Mouse (Mus musculus) small intestine, adult 2 months (tissue): Measurements from ENCODE around the gene a. TPM values are rescaled to one million over a fixed set of nuclear protein-coding genes. Genes with fewer than 3 reads are reported as not detected.

Experiments
- H3K27ac ChIP-seq: fragments of 200-500 bp; 2 replicates; pipeline ENCODE4 v1.5.1; 2012; ENCODE audit warnings: low read depth, low read length, control low read depth, inconsistent platforms; ENCODE audit not compliant: insufficient read depth
- H3K27me3 ChIP-seq: fragments of 200-500 bp; 2 replicates; pipeline ENCODE4 v1.6.1; 2012; ENCODE audit warnings: mild to moderate bottlenecking, moderate library complexity, low read length, inconsistent platforms; ENCODE audit not compliant: control insufficient read depth, insufficient read depth
- H3K36me3 ChIP-seq: fragments of 200-500 bp; 2 replicates; pipeline ENCODE4 v1.6.1; 2012; ENCODE audit warnings: mild to moderate bottlenecking, low read length, control low read depth, inconsistent platforms; ENCODE audit not compliant: control insufficient read depth, insufficient read depth
- H3K4me1 ChIP-seq: fragments of 200-500 bp; 2 replicates; pipeline ENCODE4 v1.6.1; 2012; ENCODE audit warnings: low read length, inconsistent platforms, mixed read lengths; ENCODE audit not compliant: control insufficient read depth, insufficient read depth, insufficient read length
- H3K4me3 ChIP-seq: fragments of 200-500 bp; 2 replicates; pipeline ENCODE4 v1.5.1; 2012; ENCODE audit warnings: low read depth, mild to moderate bottlenecking, control low read depth, inconsistent platforms, low read length, moderate library complexity
- CTCF ChIP-seq: fragments of 200-500 bp; IDR thresholded peaks from 2 replicates; pipeline ENCODE4 v1.5.1; 2012; ENCODE audit warnings: low read depth, mild to moderate bottlenecking, control low read depth, inconsistent platforms, low read length, moderate library complexity, mixed read lengths; ENCODE audit not compliant: insufficient replicate concordance, insufficient read length; ENCODE audit errors: extremely low read depth
- POLR2A ChIP-seq: fragments of 200-500 bp; IDR thresholded peaks from 2 replicates; pipeline ENCODE4 v1.6.1; 2012; ENCODE audit warnings: low read depth, mild to moderate bottlenecking, control low read depth, inconsistent platforms, low read length, moderate library complexity
- WGBS: fragments of 180-500 bp; shearing (Covaris S2); methylation state at CpG from one replicate; pipeline ENCODE4 v1.1.7; 2018; 5-methylcytosine and 5-hydroxymethylcytosine counted together
- polyA plus RNA-seq: library from polyadenylated mRNA; depleted of rRNA; stranded (reverse); fragments of >200 nt; gene quantifications from 2 replicates; pipeline ENCODE4 v1.2.3, GENCODE M21; 2012

Gene a
- polyA plus RNA-seq, 1 experiment: 1.2 TPM

DNA sequence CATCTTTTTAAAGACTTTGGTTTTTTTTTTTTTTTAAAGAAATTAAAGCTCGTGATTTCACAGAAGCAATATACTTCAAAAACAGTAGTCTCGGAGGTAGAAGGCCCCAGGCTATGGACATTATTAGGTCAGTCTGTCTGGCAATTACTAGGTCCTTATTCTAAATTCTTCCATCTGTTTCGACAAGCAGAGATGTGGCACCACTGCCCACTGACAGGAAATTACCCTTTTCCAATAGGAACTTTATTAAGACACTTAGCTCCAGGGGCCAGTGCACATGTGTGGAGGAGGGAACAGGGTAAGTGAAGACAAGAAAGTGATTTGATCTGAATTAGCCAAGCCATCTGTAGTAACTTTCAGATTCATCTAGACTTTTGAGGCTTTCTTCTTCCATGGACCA, 263.5 kb downstream of the a start:
- Histone ChIP-seq H3K27ac (no peak overlapping the region), H3K27me3 (no peaks in the 10 kb centered on the region), H3K36me3 (peaks cover 6% of the 10 kb centered on the region), H3K4me3 (no peak overlapping the region), H3K4me1 (peaks cover 30% of the 10 kb centered on the region)
- TF ChIP-seq POLR2A (no peak), CTCF (no peak)
- 93% methylated on average over 3 of the region's 3 CpGs for WGBS

DNA sequence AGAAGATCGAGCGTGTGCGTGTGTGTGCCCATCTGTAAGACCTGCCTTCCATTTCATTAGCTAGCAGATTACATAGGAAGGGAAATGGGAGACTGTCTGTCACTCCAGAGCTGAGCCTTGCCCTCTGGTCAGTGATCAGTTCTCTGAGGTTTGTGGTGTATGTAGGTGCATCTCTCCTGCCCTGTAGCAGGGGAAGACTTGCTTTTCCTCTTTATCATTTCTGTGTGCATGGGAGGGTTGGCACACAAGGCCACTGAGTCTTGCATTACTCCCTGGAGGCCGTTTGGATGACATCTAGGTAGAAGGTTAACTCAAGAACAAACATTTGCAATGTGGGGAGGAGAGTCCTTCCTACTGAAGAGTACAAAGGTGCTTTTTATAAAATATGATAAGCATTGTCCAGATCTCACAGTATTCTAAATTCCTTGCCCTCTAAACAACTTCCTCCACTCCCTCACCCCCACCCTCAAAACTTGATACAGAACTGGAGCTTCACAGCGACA, 264.9 kb downstream of the a start:
- peaks cover 23% of the 10 kb centered on the region; the same call in 1 of the 2 replicates for H3K4me1 ChIP-seq
- 28% methylated on average over 5 of the region's 5 CpGs for WGBS
- peaks cover 12% of the 10 kb centered on the region for H3K36me3 ChIP-seq
- peak overlapping the region; percentile 62 for H3K27ac ChIP-seq
- H3K27me3 ChIP-seq: no peaks in the 10 kb centered on the region
- H3K4me3 ChIP-seq: no peak overlapping the region
- no peak for TF ChIP-seq CTCF
- no peak for TF ChIP-seq POLR2A

DNA sequence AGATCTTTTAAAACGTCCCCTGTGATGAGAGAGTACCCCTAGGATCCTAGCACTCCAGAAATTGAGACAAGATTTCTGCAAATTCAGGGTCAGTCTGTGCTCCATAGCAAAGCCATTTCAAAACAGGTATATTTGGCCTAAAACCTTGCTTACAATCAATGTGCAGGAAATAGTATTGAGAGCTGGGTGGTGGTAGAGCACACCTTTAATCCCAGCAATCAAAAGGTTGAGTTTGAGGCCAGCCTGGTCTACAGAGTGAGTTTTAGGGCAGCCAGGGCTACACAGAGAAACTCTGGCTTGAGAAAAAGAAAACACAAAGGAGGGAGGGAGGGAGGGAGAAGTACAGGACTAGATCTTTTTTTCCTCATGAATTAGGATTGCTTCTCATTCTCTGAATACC, 266.2 kb downstream of the a start:
- Histone ChIP-seq H3K4me3 (no peak overlapping the region), H3K36me3 (peaks cover 22% of the 10 kb centered on the region), H3K27me3 (no peaks in the 10 kb centered on the region), H3K27ac (no peak overlapping the region), H3K4me1 (peaks cover 20% of the 10 kb centered on the region; the same call in 1 of the 2 replicates)
- no peak for TF ChIP-seq CTCF
- TF ChIP-seq POLR2A: no peak
- WGBS: 76% methylated on average over 1 of the region's 1 CpGs

DNA sequence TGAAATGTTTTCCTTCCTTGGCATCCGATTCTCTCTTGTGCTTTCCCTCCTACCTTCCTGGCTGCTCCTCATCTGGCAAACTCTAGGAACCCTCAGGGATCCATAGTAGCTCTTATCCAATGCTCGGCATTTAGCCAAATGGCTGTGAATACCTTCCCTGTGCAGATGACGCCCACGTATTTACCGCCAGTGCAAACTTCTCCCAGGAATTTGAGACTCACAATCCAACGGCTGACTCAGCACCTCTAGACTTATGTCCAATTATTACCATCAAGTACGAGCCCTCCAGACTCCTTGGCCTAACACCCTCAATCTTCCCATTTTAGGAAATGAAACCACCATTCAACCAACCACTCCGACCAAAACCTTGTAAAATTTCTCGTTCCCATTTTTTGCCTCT, 279.8 kb downstream of the a start:
- peaks cover 21% of the 10 kb centered on the region; the same call in 1 of the 2 replicates for H3K4me1 ChIP-seq
- no peaks in the 10 kb centered on the region for H3K27me3 ChIP-seq
- WGBS: 45% methylated on average over 9 of the region's 9 CpGs
- no peak overlapping the region for H3K4me3 ChIP-seq
- TF ChIP-seq CTCF (no peak), POLR2A (no peak)
- no peak overlapping the region for H3K27ac ChIP-seq
- peaks cover 17% of the 10 kb centered on the region for H3K36me3 ChIP-seq

DNA sequence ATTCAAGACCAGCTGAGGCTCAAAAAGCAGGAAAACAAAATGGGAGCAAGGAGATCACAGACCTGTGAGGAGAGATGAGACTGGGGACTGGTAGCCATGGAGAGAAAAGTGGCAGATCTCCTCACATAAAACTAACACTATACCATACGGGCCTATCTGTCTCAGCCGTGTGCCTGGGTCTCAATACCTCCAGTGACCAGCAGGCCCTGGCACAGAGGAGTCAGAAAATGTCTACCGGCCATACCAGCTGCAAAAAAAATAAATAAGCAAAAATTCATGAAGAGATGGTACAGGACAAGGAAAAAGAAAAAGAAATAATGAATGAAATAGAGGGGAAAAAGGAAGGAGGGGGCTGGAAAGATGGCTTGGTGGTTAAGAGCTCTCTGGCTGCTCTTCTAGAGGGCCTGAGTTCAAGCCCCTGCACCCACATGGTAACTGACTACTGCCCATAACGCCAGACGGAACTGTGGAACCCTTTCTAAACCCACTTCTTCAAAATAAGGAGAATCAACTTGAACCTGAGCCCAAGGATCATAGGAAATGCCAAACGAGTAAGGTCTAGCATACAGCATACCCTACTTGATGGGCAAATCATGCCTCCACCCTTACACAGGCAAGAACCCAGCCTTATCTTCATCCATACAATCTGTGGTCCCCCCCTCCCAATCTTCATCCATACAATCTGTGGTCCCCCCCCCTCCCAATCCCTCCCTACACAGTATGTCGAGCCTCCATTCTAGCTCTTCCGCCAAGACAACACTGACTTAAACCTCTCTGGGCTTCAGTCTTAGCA, 281.3 kb downstream of the a start:
- Histone ChIP-seq H3K4me3 (no peak overlapping the region), H3K36me3 (peaks cover 7% of the 10 kb centered on the region), H3K4me1 (peaks cover 21% of the 10 kb centered on the region; the same call in 1 of the 2 replicates), H3K27me3 (no peaks in the 10 kb centered on the region), H3K27ac (no peak overlapping the region)
- TF ChIP-seq POLR2A (no peak), CTCF (no peak)
- 60% methylated on average over 8 of the region's 8 CpGs for WGBS

DNA sequence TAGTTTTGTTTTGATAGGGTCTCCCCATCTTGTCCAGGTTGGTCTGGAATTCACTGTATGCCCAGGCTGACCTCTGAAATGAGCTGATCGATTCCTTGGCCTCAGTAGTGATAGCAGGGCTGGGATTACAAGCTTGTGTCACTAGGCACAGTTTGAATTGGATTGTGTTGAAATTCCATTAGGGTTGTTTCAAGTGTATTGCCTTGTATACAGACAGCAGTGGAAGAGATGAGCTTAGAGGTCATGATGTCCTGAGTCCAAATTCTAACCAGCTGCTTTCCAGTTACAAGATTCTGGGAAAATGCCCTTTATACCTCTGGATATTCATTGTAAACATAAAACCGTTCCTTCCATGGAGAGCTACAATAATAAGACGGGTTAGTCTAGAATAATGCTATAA, 282.1 kb downstream of the a start:
- Histone ChIP-seq H3K27me3 (no peaks in the 10 kb centered on the region), H3K4me3 (no peak overlapping the region), H3K4me1 (peaks cover 21% of the 10 kb centered on the region; the same call in 1 of the 2 replicates), H3K27ac (no peak overlapping the region), H3K36me3 (no peaks in the 10 kb centered on the region)
- WGBS: 4% methylated on average over 3 of the region's 3 CpGs
- TF ChIP-seq POLR2A (no peak), CTCF (no peak)

DNA sequence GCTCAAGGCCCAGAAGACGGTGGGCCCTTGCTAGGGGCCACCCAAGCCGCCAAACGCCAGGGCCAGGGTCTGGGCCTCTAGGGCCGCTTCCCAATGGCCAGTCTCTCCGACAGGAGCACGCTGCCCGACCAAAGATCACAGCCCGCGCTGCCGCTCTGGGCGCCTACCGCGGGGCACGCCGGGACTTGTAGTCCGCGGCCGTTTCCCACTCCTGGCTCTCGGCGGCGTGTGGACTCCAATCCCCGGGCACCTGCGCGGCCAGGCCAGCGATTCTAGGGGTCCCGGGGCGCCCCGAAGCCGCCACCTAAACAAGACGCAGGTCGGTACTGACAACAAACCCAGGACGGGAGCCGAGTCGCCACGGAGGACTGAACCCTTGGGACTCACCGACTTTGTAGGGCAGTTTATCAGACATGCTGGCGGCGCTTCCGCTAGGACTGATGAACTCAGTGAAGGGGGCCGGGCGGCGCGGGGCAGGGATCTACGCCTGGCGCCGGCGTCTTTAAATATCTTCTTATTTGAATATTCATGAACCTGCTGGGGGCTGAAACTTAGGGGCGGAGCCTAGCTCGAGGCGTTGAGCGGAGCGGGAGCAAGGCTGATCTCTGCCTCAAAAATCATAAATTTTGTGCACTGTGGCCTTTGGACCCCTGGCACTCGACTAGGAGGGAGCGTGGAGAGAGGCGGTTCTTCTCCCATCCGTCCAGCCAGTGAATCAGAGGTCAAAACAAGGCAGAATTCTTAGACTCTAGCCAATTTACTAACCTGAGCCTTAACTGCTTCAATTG, 283.0 kb downstream of the a start, which contains the start of gene Ahcy:
Gene Ahcy, minus strand, starts transcription at position 520 of the 788 bp plus-strand sequence.
- Histone ChIP-seq H3K27me3 (no peaks in the 10 kb centered on the region), H3K4me1 (peaks cover 21% of the 10 kb centered on the region; the same call in 1 of the 2 replicates), H3K36me3 (no peaks in the 10 kb centered on the region), H3K27ac (peak within 1 kb of the TSS; percentile 66), H3K4me3 (peak within 1 kb of the TSS; percentile 88)
- TF ChIP-seq CTCF (no peak), POLR2A (peak; percentile 59; the same call in 1 of the 2 replicates)
- under 1% methylated on average over 56 of the region's 56 CpGs for WGBS
